Mouse (Mus musculus): ENCODE measurements around the gene Plcb2. TPM values are rescaled to one million over a fixed set of nuclear protein-coding genes. Genes with fewer than 3 reads are reported as not detected.

Plcb2 gene
- polyA plus RNA-seq, 1 experiment, result 84.6 TPM

GRCm38 (mm10) chr2:118695677-118696232 is 32.5 kb downstream of the Plcb2 start:
- Histone ChIP-seq H3K4me3 (replicated peaks; ENCODE audit: control insufficient read depth, low read depth, low read length) (no peak overlapping the region), H3K4me1 (ENCODE audit: control insufficient read depth, insufficient read depth, low read length) (peaks cover 2% of the 10 kb centered on the region), H3K27ac (ENCODE audit: control insufficient read depth, insufficient read depth, low read depth, low read length, poor library complexity) (no peak overlapping the region)
- TF ChIP-seq POLR2A (IDR thresholded peaks at IDR 0.05; ENCODE audit: borderline replicate concordance, control insufficient read depth, low read depth, low read length) (no peak), CTCF (IDR thresholded peaks at IDR 0.05; ENCODE audit: control insufficient read depth, insufficient read depth, low read length) (peak; percentile 56)
- 35% methylated on average over 11 of the region's 11 CpGs for WGBS

GRCm38 (mm10) chr2:118693370-118693966 is 34.8 kb downstream of the Plcb2 start:
- Histone ChIP-seq H3K4me3 (replicated peaks; ENCODE audit: control insufficient read depth, low read depth, low read length) (no peak overlapping the region), H3K4me1 (ENCODE audit: control insufficient read depth, insufficient read depth, low read length) (no peaks in the 10 kb centered on the region; the same call in none of the 2 replicates), H3K27ac (ENCODE audit: control insufficient read depth, insufficient read depth, low read depth, low read length, poor library complexity) (no peak overlapping the region)
- TF ChIP-seq CTCF (IDR thresholded peaks at IDR 0.05; ENCODE audit: control insufficient read depth, insufficient read depth, low read length) (no peak), POLR2A (IDR thresholded peaks at IDR 0.05; ENCODE audit: borderline replicate concordance, control insufficient read depth, low read depth, low read length) (no peak)
- WGBS, result 85% methylated on average over 19 of the region's 19 CpGs

DNA sequence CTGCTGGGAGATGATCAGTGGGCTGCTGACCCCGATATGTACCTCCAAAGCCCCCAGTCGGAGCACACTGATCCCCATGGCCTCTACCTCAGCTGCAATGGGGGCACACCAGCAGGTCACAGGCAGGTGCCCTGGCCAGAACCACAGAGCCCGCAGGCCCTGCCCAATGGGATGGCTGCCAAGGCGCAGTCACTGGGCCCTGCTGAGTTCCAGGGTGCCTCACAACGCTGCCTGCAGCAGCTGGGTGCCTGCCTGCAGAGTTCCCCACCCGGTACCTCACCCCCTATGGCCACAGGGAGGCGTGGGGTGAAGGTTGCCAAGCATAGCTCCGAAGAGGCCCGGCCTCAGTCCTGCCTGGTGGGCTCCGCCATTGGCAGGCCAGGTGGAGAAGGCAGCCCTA is 38.4 kb downstream of the Plcb2 start:
- WGBS, result 65% methylated on average over 10 of the region's 10 CpGs
- no peak overlapping the region for H3K27ac ChIP-seq (ENCODE audit: control insufficient read depth, insufficient read depth, low read depth, low read length, poor library complexity)
- H3K4me3 ChIP-seq (replicated peaks; ENCODE audit: control insufficient read depth, low read depth, low read length), result no peak overlapping the region
- no peaks in the 10 kb centered on the region; the same call in 1 of the 2 replicates for H3K4me1 ChIP-seq (ENCODE audit: control insufficient read depth, insufficient read depth, low read length)
- no peak for TF ChIP-seq POLR2A (IDR thresholded peaks at IDR 0.05; ENCODE audit: borderline replicate concordance, control insufficient read depth, low read depth, low read length)
- TF ChIP-seq CTCF (IDR thresholded peaks at IDR 0.05; ENCODE audit: control insufficient read depth, insufficient read depth, low read length), result no peak

GRCm38 (mm10) chr2:118687791-118688190 is 40.4 kb downstream of the Plcb2 start:
- TF ChIP-seq CTCF (IDR thresholded peaks at IDR 0.05; ENCODE audit: control insufficient read depth, insufficient read depth, low read length), result no peak
- no peak for TF ChIP-seq POLR2A (IDR thresholded peaks at IDR 0.05; ENCODE audit: borderline replicate concordance, control insufficient read depth, low read depth, low read length)
- Histone ChIP-seq H3K4me1 (ENCODE audit: control insufficient read depth, insufficient read depth, low read length) (no peaks in the 10 kb centered on the region), H3K27ac (ENCODE audit: control insufficient read depth, insufficient read depth, low read depth, low read length, poor library complexity) (no peak overlapping the region), H3K4me3 (replicated peaks; ENCODE audit: control insufficient read depth, low read depth, low read length) (no peak overlapping the region)
- WGBS, result 83% methylated on average over 3 of the region's 3 CpGs

- H3K4me3 ChIP-seq (replicated peaks; ENCODE audit: control insufficient read depth, low read depth, low read length), result no peak overlapping the region
- H3K27ac ChIP-seq (ENCODE audit: control insufficient read depth, insufficient read depth, low read depth, low read length, poor library complexity), result no peak overlapping the region
- no peaks in the 10 kb centered on the region; the same call in 1 of the 2 replicates for H3K4me1 ChIP-seq (ENCODE audit: control insufficient read depth, insufficient read depth, low read length)
- 46% methylated on average over 8 of the region's 8 CpGs for WGBS
- TF ChIP-seq POLR2A (IDR thresholded peaks at IDR 0.05; ENCODE audit: borderline replicate concordance, control insufficient read depth, low read depth, low read length) (no peak), CTCF (IDR thresholded peaks at IDR 0.05; ENCODE audit: control insufficient read depth, insufficient read depth, low read length) (no peak)
Measured at GRCm38 (mm10) chr2:118686693-118687092, 41.5 kb downstream of the Plcb2 start.

DNA sequence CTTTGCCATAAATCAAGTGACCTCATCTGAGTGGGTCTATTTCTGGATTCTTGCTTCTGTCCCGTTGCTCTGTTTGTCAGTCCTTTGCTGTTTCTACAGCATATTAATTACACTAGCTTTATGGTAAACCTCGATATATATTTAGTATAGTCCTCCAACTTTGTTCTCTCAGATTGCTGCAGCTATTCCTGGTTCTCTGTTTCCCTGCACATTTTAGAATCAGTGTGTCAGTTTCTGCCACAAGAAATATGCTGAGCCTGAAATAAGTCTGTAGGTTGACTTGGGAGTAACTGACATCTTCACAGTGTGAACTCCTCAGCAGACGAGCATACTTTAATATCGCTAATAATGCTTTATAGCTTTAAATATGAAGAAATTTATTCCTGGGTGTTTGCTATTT is 43.1 kb downstream of the Plcb2 start:
- Histone ChIP-seq H3K4me1 (ENCODE audit: control insufficient read depth, insufficient read depth, low read length) (no peaks in the 10 kb centered on the region; the same call in 1 of the 2 replicates), H3K4me3 (replicated peaks; ENCODE audit: control insufficient read depth, low read depth, low read length) (no peak overlapping the region), H3K27ac (ENCODE audit: control insufficient read depth, insufficient read depth, low read depth, low read length, poor library complexity) (no peak overlapping the region)
- TF ChIP-seq CTCF (IDR thresholded peaks at IDR 0.05; ENCODE audit: control insufficient read depth, insufficient read depth, low read length) (no peak), POLR2A (IDR thresholded peaks at IDR 0.05; ENCODE audit: borderline replicate concordance, control insufficient read depth, low read depth, low read length) (no peak)
- WGBS, result 78% methylated on average over 4 of the region's 4 CpGs

DNA sequence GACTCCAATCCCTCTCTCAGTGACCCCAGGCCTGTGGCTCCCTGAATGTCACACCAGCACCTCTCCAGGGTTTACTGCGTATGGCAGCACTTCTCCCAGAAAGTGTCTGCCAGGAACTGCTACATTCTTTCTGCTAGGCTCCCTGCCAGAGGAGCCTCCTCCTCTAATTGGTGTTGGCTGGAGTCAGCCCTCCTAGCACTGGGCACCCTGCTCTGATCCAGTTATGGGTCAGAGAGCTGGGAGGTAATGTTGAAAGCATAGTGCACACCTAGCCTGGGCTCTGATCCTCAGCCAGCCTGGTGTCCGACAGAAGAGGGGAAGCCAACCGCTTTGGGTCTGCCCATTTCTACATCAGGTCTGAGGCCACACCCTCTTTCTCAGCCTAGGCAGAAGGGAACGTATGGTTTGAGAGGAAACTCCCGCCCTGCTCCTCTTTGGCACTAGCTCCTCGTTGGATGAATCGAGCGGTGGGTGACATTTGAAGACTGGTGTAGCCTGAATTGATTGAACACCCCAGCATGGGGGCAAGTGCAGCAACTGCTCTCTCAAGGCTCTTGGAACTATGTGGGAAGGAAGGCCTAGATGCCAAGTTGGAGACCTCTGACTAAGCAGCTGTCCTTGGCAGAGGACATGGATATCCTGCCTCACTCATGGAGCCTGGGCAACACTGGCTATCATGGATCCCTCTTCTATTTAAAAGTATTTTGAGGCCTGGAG is 45.5 kb downstream of the Plcb2 start:
- 34% methylated on average over 8 of the region's 8 CpGs for WGBS
- TF ChIP-seq CTCF (IDR thresholded peaks at IDR 0.05; ENCODE audit: control insufficient read depth, insufficient read depth, low read length), result no peak
- TF ChIP-seq POLR2A (IDR thresholded peaks at IDR 0.05; ENCODE audit: borderline replicate concordance, control insufficient read depth, low read depth, low read length), result no peak
- H3K4me1 ChIP-seq (ENCODE audit: control insufficient read depth, insufficient read depth, low read length), result no peaks in the 10 kb centered on the region; the same call in 1 of the 2 replicates
- H3K27ac ChIP-seq (ENCODE audit: control insufficient read depth, insufficient read depth, low read depth, low read length, poor library complexity), result no peak overlapping the region
- H3K4me3 ChIP-seq (replicated peaks; ENCODE audit: control insufficient read depth, low read depth, low read length), result no peak overlapping the region

DNA sequence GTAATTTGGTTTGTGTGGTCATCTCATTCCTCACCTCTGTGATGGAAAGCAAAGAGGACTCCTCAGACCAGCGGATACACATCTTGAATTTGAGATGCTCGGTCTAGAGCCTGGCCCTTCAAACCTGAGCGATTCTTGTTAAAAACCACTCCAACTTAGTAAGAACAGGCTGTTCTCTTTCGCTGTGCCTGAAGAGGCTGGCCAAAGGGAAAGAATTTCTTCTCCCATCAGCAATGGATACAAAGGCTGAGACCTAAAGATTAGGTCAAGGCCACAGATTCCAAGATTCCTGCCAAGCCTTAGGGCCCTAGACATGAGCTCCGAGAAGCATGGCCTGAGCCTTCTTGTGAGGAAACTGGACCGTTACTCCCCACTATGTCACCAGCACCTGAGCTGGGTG is 47.3 kb downstream of the Plcb2 start:
- TF ChIP-seq POLR2A (IDR thresholded peaks at IDR 0.05; ENCODE audit: borderline replicate concordance, control insufficient read depth, low read depth, low read length) (no peak), CTCF (IDR thresholded peaks at IDR 0.05; ENCODE audit: control insufficient read depth, insufficient read depth, low read length) (no peak)
- no peak overlapping the region for H3K4me3 ChIP-seq (replicated peaks; ENCODE audit: control insufficient read depth, low read depth, low read length)
- WGBS, result 85% methylated on average over 6 of the region's 6 CpGs
- H3K4me1 ChIP-seq (ENCODE audit: control insufficient read depth, insufficient read depth, low read length), result no peaks in the 10 kb centered on the region; the same call in none of the 2 replicates
- no peak overlapping the region for H3K27ac ChIP-seq (ENCODE audit: control insufficient read depth, insufficient read depth, low read depth, low read length, poor library complexity)

All from bone marrow, adult 2 months (tissue).